Mouse (Mus musculus) cortical plate, adult 2 months (tissue): ENCODE data around the gene Cr1l.

Source experiments
- CTCF ChIP-seq: fragments of 200-500 bp; IDR thresholded peaks from 2 replicates; pipeline ENCODE4 v1.5.1; 2011; ENCODE audit warnings: mild to moderate bottlenecking, control low read depth, low read length; ENCODE audit not compliant: insufficient read depth; ENCODE audit errors: extremely low read depth
- POLR2A ChIP-seq: fragments of 200-500 bp; IDR thresholded peaks from 2 replicates; pipeline ENCODE4 v1.6.1; 2011; ENCODE audit warnings: mild to moderate bottlenecking, low read length, control low read depth; ENCODE audit not compliant: insufficient read depth; ENCODE audit errors: extremely low read depth

GRCm38 (mm10) chr1:195082142-195082541 is 49.2 kb downstream of the Cr1l start:
- TF ChIP-seq POLR2A (no peak), CTCF (no peak)
